Mouse (Mus musculus): ENCODE measurements around the gene Isl1.

- TF ChIP-seq CTCF (IDR thresholded peaks at IDR 0.05; ENCODE audit: low read depth, low read length) = no peak
- no peak for TF ChIP-seq POLR2A (IDR thresholded peaks at IDR 0.05; ENCODE audit: borderline replicate concordance, low read depth, low read length)
Measured at GRCm38 (mm10) chr13:116293301-116294150, 16.0 kb downstream of the Isl1 start.
